8 mouse cellular contexts compared by ENCODE assay signal in genomic region chr1:39010583-39011021, GRCm38 (mm10). TPM values are rescaled to one million over a fixed set of nuclear protein-coding genes. Genes with fewer than 3 reads are reported as not detected.
DNase-seq lines count a peak whose midpoint lies in the region; ATAC-seq and TF ChIP-seq lines count a peak whose summit lies in the region.

No protein-coding gene starts in this region.

- TF ChIP-seq CTCF in liver, embryonic 14.5 days (IDR thresholded peaks at IDR 0.05; ENCODE audit: low read depth) = peak; percentile 58

- WGBS in large intestine, adult 2 months = 19% methylated on average over 12 of the region's 12 CpGs
- 9% methylated on average over 12 of the region's 12 CpGs for WGBS in liver, embryonic 14.5 days (ENCODE audit: insufficient replicate concordance)
- 28% methylated on average over 12 of the region's 12 CpGs for WGBS in neural tube, embryonic 13.5 days

- ATAC-seq in liver, embryonic 14.5 days (ENCODE audit: insufficient read depth) = no peak
- ATAC-seq in neural tube, embryonic 13.5 days (ENCODE audit: low read depth) = 0 out of 2 replicates have a peak, but pooled peaks have one; percentile 12

- no peaks in the 10 kb centered on the region for H3K9me3 ChIP-seq in liver, embryonic 14.5 days (ENCODE audit: control insufficient read depth, low read length)
- no peaks in the 10 kb centered on the region for H3K9me3 ChIP-seq in neural tube, embryonic 13.5 days

- no peaks in the 10 kb centered on the region for H3K36me3 ChIP-seq in liver, embryonic 14.5 days (replicated peaks; ENCODE audit: control insufficient read depth, insufficient read depth, low read depth)
- H3K36me3 ChIP-seq in neural tube, embryonic 13.5 days = no peaks in the 10 kb centered on the region

- no peak overlapping the region for H3K9ac ChIP-seq in liver, embryonic 14.5 days (replicated peaks)
- H3K9ac ChIP-seq in neural tube, embryonic 13.5 days = no peak overlapping the region

- no peak overlapping the region for H3K27ac ChIP-seq in liver, embryonic 14.5 days
- H3K27ac ChIP-seq in neural tube, embryonic 13.5 days (replicated peaks) = no peak overlapping the region

- H3K4me3 ChIP-seq in liver, embryonic 14.5 days (ENCODE audit: insufficient read depth in 1 of 2, low read depth in 2 of 2, low read length in 2 of 2) = no peak overlapping the region
- H3K4me3 ChIP-seq in neural tube, embryonic 13.5 days = no peak overlapping the region

- H3K27me3 ChIP-seq in liver, embryonic 14.5 days (ENCODE audit: control insufficient read depth, insufficient read depth, low read length) = no peaks in the 10 kb centered on the region
- no peaks in the 10 kb centered on the region; the same call in 1 of the 2 replicates for H3K27me3 ChIP-seq in neural tube, embryonic 13.5 days

- H3K4me2 ChIP-seq in liver, embryonic 14.5 days (ENCODE audit: low read depth) = no peak overlapping the region
- H3K4me2 ChIP-seq in neural tube, embryonic 13.5 days = no peak overlapping the region

- peak; percentile 91 for DNase-seq in ES-CJ7 (ENCODE audit: low read depth, low spot score)
- DNase-seq in adrenal gland, postnatal 36 days = peak; percentile 29 to 60
- DNase-seq in fibroblast of lung, adult 2 months (ENCODE audit: low read depth) = peak; percentile 54
- DNase-seq in heart, postnatal 4 days = peak; percentile 81
- peak; percentile 70 for DNase-seq in large intestine, adult 2 months (ENCODE audit: low read depth, low spot score)
- DNase-seq in liver, embryonic 14.5 days (ENCODE audit: low read depth in 3 of 3, low spot score in 3 of 3) = peak in 2 of 3 experiments; percentile 13 to 15
- peak; percentile 79 for DNase-seq in thymus, postnatal 25 days

- H3K4me1 ChIP-seq in liver, embryonic 14.5 days (replicated peaks; ENCODE audit: control insufficient read depth in 2 of 2, insufficient read depth in 2 of 2, low read length in 1 of 2) = no peaks in the 10 kb centered on the region
- peaks cover 25% of the 10 kb centered on the region for H3K4me1 ChIP-seq in neural tube, embryonic 13.5 days (replicated peaks)

- TF ChIP-seq EP300 in liver, embryonic 14.5 days (IDR thresholded peaks at IDR 0.05; ENCODE audit: low read depth) = no peak

RNA-seq across cellular contexts. Expression of gene Pdcl3, which starts 25.2 kb away (rescaled TPM):
- 100 to 1,000 TPM in 1 of 2 experiments, 10 to 100 TPM in 1; 97.9 to 103 TPM for total RNA-seq in adrenal gland, postnatal 36 days (2021)
- total RNA-seq in heart, postnatal 4 days (2021) = 100 to 1,000 TPM; 114 TPM
- 42.8 and 50.9 TPM in 2 replicates for polyA plus RNA-seq in large intestine, adult 2 months (2012; rRNA removed)
- 11.6 and 24.1 TPM in 2 replicates for polyA plus RNA-seq in liver, embryonic 14.5 days (2012; rRNA removed)
- polyA plus RNA-seq in liver, embryonic 14.5 days (2014; fragmentation: Nextera tagmentation; extraction: Ambion mirVana) = 30.6 and 36.3 TPM in 2 replicates
- 181 and 190 TPM in 2 replicates for polyA plus RNA-seq in neural tube, embryonic 13.5 days (2015; fragmentation: Nextera tagmentation; extraction: Ambion mirVana)

Comparison
In these comparisons a context has a peak if more than half of its experiments do, and no peak if none do; other contexts are left out.
1. DNase-seq: peak in every context shown above with its lines; median percentile 91 in ES-CJ7; 81 in heart, postnatal 4 days; 79 in thymus, postnatal 25 days; 70 in large intestine, adult 2 months; 54 in fibroblast of lung, adult 2 months; 44 in adrenal gland, postnatal 36 days; 14 in liver, embryonic 14.5 days.